Mouse (Mus musculus): ENCODE measurements around the gene Olfr846. TPM values are rescaled to one million over a fixed set of nuclear protein-coding genes. Genes with fewer than 3 reads are reported as not detected.

Olfr846 gene
- polyA plus RNA-seq (2012; rRNA removed; ENCODE audit: low replicate concordance): not detected in 2 replicates

GRCm38 (mm10) chr9:19363905-19364304 lies at the start of gene Olfr846:
Gene Olfr846 (minus strand): TSS chr9:19364005.

GRCm38 (mm10) chr9:19378569-19378968 lies 14.8 kb upstream of the Olfr846 start, which contains the start of gene Olfr847:
Gene Olfr847 (minus strand): TSS chr9:19378669.

GRCm38 (mm10) chr9:19336157-19336556 lies 27.6 kb downstream of the Olfr846 start, which contains the start of gene Olfr845:
Gene Olfr845 (plus strand): TSS chr9:19336457.

GRCm38 (mm10) chr9:19316047-19316446 lies 47.8 kb downstream of the Olfr846 start, which contains the start of gene Olfr844:
Gene Olfr844 (plus strand): TSS chr9:19316347.

Other genes starting within 250 kb of the Olfr846 start
- gene Olfr836, start 243.6 kb downstream of the Olfr846 start, polyA plus RNA-seq (2012; rRNA removed; ENCODE audit: low replicate concordance): not detected in 2 replicates
- not detected in 2 replicates for gene Olfr837, start 227.7 kb downstream of the Olfr846 start, polyA plus RNA-seq (2012; rRNA removed; ENCODE audit: low replicate concordance)
- not detected in 2 replicates for gene Olfr839-ps1, start 186.7 kb downstream of the Olfr846 start, polyA plus RNA-seq (2012; rRNA removed; ENCODE audit: low replicate concordance)
- gene Olfr843, start 112.0 kb downstream of the Olfr846 start, polyA plus RNA-seq (2012; rRNA removed; ENCODE audit: low replicate concordance): not detected in 2 replicates
- gene Olfr844, start 47.7 kb downstream of the Olfr846 start, polyA plus RNA-seq (2012; rRNA removed; ENCODE audit: low replicate concordance): not detected in 2 replicates
- not detected in 2 replicates for gene Olfr845, start 27.5 kb downstream of the Olfr846 start, polyA plus RNA-seq (2012; rRNA removed; ENCODE audit: low replicate concordance)
- not detected in 2 replicates for gene Olfr847, start 14.7 kb upstream of the Olfr846 start, polyA plus RNA-seq (2012; rRNA removed; ENCODE audit: low replicate concordance)
- gene Olfr849, start 76.3 kb upstream of the Olfr846 start, polyA plus RNA-seq (2012; rRNA removed; ENCODE audit: low replicate concordance): not detected in 2 replicates
- gene Olfr850, start 114.2 kb upstream of the Olfr846 start, polyA plus RNA-seq (2012; rRNA removed; ENCODE audit: low replicate concordance): not detected in 2 replicates
- gene Olfr851, start 129.3 kb upstream of the Olfr846 start, polyA plus RNA-seq (2012; rRNA removed; ENCODE audit: low replicate concordance): not detected in 2 replicates
- gene Olfr853, start 177.1 kb upstream of the Olfr846 start, polyA plus RNA-seq (2012; rRNA removed; ENCODE audit: low replicate concordance): not detected in 2 replicates
- not detected in 2 replicates for gene Olfr854, start 203.4 kb upstream of the Olfr846 start, polyA plus RNA-seq (2012; rRNA removed; ENCODE audit: low replicate concordance)
- gene Olfr855, start 218.6 kb upstream of the Olfr846 start, polyA plus RNA-seq (2012; rRNA removed; ENCODE audit: low replicate concordance): not detected in 2 replicates